Mouse (Mus musculus) kidney, adult 2 months (tissue): ENCODE measurements around the gene Krt88.

Experiments
- CTCF ChIP-seq: fragments of 200-500 bp; conservative IDR thresholded peaks from 2 replicates; pipeline ENCODE4 v1.5.1; 2011; ENCODE audit warnings: low read depth, mild to moderate bottlenecking, control low read depth, low read length, moderate library complexity, mixed read lengths; ENCODE audit not compliant: insufficient read depth, insufficient read length
- POLR2A ChIP-seq: fragments of 200-500 bp; IDR thresholded peaks from one replicate; pipeline ENCODE4 v1.6.1; 2011; ENCODE audit warnings: low read depth, low read length, control low read depth

DNA sequence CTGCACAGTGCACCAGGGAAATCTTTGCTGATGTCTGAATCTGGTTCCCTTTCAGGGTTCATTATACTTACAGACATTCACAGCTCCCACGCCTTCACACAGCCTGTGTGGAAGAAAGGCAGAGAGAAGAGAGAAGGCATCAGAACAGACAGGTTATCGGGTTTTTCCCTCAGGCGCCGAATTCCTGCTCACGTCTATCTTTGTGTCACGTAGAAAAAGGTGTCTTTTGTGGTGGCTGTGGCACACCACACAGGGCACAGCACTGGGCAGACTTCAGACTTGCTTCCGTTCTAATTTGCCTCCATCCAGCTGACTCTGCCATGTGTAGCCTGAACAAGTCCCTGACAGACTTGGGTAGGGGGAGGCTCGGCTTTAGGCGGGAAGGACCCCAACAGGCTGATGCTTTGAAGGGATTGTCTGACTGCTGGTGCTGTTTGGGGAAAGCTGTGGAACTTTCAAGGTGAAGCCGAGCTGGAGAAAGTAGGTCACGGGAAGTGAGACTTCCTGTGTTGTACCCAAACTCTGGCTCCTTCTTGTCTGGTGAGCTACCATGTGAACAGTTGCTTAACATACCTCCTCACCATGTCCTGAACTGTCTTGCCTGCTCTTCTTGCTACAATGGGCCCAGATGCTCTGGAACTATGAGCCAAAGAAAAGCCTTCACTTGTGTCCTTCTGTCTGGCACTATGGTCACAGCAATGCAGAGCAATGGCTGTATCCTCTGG, 38.5 kb downstream of the Krt88 start:
- TF ChIP-seq POLR2A (no peak), CTCF (no peak)
